ENCODE assay signal across 27 mouse cellular contexts in the genomic region with DNA sequence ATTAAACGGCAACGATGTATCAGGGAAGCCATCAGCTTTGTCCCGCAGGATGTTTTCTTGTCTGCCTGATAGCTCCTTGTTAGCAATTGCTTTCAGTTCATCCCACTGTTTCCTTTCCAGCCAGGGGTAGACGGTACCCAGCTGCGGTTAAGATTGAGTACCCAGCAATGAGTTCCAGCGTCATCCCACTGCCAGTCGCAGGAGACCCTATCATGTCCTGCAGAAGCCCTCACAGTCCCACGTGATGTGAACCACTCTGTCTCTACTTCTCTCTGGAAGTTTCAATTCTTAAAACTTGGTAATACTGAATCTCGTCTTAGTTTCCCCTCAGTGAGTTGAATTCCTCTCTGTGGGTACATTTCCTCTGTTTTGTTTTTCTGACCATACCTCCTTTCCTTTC. TPM values are rescaled to one million over a fixed set of nuclear protein-coding genes. Genes with fewer than 3 reads are reported as not detected.
A peak's percentile ranks its signal among the peaks of the same experiment; 100 is the strongest.
DNase-seq lines count a peak whose midpoint lies in the region; ATAC-seq and TF ChIP-seq lines count a peak whose summit lies in the region.
"Had no signal": no experiment of that assay in that cellular context is flagged by ENCODE, and none has a peak within 500 bp of the region (broad histone marks: within the 10 kb centered on the region; RNA-seq: fewer than 3 reads in every experiment).

No protein-coding gene starts in this region.

- no peaks in the 10 kb centered on the region for H3K36me3 ChIP-seq in kidney, adult 2 months (ENCODE audit: control insufficient read depth, insufficient read depth, low read length)
- H3K36me3 ChIP-seq: embryonic facial prominence, embryonic 10.5 days; forebrain, embryonic 15.5 days; G1E; heart, embryonic 13.5 days; hindbrain, embryonic 12.5 days; limb, embryonic 12.5 days; neural tube, embryonic 13.5 days had no signal

- H3K4me3 ChIP-seq in kidney, adult 2 months (ENCODE audit: insufficient read depth, low read depth, low read length): no peak overlapping the region
- H3K4me3 ChIP-seq: embryonic facial prominence, embryonic 10.5 days; forebrain, embryonic 15.5 days; heart, embryonic 13.5 days; hindbrain, embryonic 12.5 days; limb, embryonic 12.5 days; myocyte; neural tube, embryonic 13.5 days had no signal

- TF ChIP-seq CTCF in kidney, adult 2 months (conservative IDR thresholded peaks at IDR 0.05; ENCODE audit: insufficient read depth, insufficient read length, low read depth, low read length): no peak

- H3K27me3 ChIP-seq in kidney, adult 2 months (replicated peaks; ENCODE audit: control insufficient read depth, insufficient read depth, low read length): no peaks in the 10 kb centered on the region
- H3K27me3 ChIP-seq: forebrain, embryonic 15.5 days; heart, embryonic 13.5 days; hindbrain, embryonic 12.5 days; neural tube, embryonic 13.5 days; Patski had no signal

- no peaks in the 10 kb centered on the region for H3K4me1 ChIP-seq in kidney, adult 2 months (ENCODE audit: control insufficient read depth, insufficient read depth, low read length)
- H3K4me1 ChIP-seq: limb, embryonic 12.5 days had no signal

- TF ChIP-seq POLR2A in kidney, adult 2 months (IDR thresholded peaks at IDR 0.05; ENCODE audit: low read depth, low read length): no peak

- H3K27ac ChIP-seq in kidney, adult 2 months (ENCODE audit: insufficient read depth, low read depth, low read length): no peak overlapping the region
- H3K27ac ChIP-seq: embryonic facial prominence, embryonic 10.5 days; forebrain, embryonic 15.5 days; heart, embryonic 13.5 days; hindbrain, embryonic 12.5 days; limb, embryonic 12.5 days; neural tube, embryonic 13.5 days had no signal

- peak; percentile 93 for ATAC-seq in granulocyte monocyte progenitor cell, adult 5-6 weeks (replicated peaks; ENCODE audit: poor library complexity, severe bottlenecking)
- peak; percentile 62 for ATAC-seq in monocyte, adult 5-6 weeks (replicated peaks; ENCODE audit: insufficient number of reproducible peaks, low FRiP score, low TSS enrichment, poor library complexity, severe bottlenecking)
- ATAC-seq: forebrain, embryonic 15.5 days; Patski had no signal

- peak; percentile 22 for DNase-seq in kidney, adult 2 months
- no peak for DNase-seq in kidney, adult 9 months
- DNase-seq in spleen, postnatal 36 days (ENCODE audit: low spot score in 2 of 2): peak; percentile 11 to 12
- no peak for DNase-seq in spleen, adult 18-20 months
- DNase-seq in kidney, adult 18-20 months: no peak
- DNase-seq in urinary bladder, postnatal 4 days (ENCODE audit: low spot score in 2 of 2): no peak
- DNase-seq: adrenal gland, postnatal 36 days; cerebellum, adult 8-10 months; heart, postnatal 14 days; kidney, adult 11 months; kidney, postnatal 10 days; lung, adult 18-20 months; lung, postnatal 10 days; midbrain, embryonic 14.5 days; right cerebral cortex, postnatal 4 days; thymus, postnatal 36 days had no signal

- WGBS in kidney, adult 2 months: 85% methylated on average over 9 of the region's 9 CpGs

RNA-seq across cellular contexts. Expression of gene Ptcd2, which starts 56.7 kb away (rescaled TPM):
- 27.3 and 29.4 TPM in 2 replicates for polyA plus RNA-seq in kidney, adult 2 months (2012; rRNA removed)
- 49.8 and 58.1 TPM in 2 replicates for total RNA-seq in granulocyte monocyte progenitor cell, adult 5-6 weeks (2014; fragmentation: Nextera tagmentation)
- 55.8 and 65.4 TPM in 2 replicates for total RNA-seq in granulocyte monocyte progenitor cell, adult 5-6 weeks (2017)
- 43.9 to 53.5 TPM (median 48.0 TPM) in 3 replicates for total RNA-seq in monocyte, adult 5-6 weeks (2017)

RNA-seq across cellular contexts. Expression of gene Mrps27, which starts 56.8 kb away (rescaled TPM):
- polyA plus RNA-seq in kidney, adult 2 months (2012; rRNA removed): 24.2 and 26.7 TPM in 2 replicates
- 25.2 and 33.8 TPM in 2 replicates for total RNA-seq in granulocyte monocyte progenitor cell, adult 5-6 weeks (2014; fragmentation: Nextera tagmentation)
- total RNA-seq in granulocyte monocyte progenitor cell, adult 5-6 weeks (2017): 22.0 and 25.1 TPM in 2 replicates
- 7.3 to 12.3 TPM (median 8.6 TPM) in 3 replicates for total RNA-seq in monocyte, adult 5-6 weeks (2017)

Comparison
In these comparisons a context has a peak if more than half of its experiments do, and no peak if none do; other contexts are left out.
1. DNase-seq: peak in kidney, adult 2 months (single experiment) and spleen, postnatal 36 days (2 of 2); none in kidney, adult 9 months (single experiment), spleen, adult 18-20 months (0 of 2), kidney, adult 18-20 months (single experiment) and urinary bladder, postnatal 4 days (0 of 2).